Mouse (Mus musculus) megakaryocyte, embryonic 14.5 days (primary cell): ENCODE data around the gene Trappc5.

Source experiments
- FLI1 ChIP-seq: IDR thresholded peaks from 2 replicates; pipeline ENCODE4 v1.6.1; 2012; ENCODE audit warnings: low read length, inconsistent platforms, mixed read lengths
- GATA1 ChIP-seq: IDR thresholded peaks from 3 replicates; pipeline ENCODE4 v1.6.1; 2012; ENCODE audit warnings: mixed read lengths, low read length, inconsistent platforms, borderline replicate concordance

DNA sequence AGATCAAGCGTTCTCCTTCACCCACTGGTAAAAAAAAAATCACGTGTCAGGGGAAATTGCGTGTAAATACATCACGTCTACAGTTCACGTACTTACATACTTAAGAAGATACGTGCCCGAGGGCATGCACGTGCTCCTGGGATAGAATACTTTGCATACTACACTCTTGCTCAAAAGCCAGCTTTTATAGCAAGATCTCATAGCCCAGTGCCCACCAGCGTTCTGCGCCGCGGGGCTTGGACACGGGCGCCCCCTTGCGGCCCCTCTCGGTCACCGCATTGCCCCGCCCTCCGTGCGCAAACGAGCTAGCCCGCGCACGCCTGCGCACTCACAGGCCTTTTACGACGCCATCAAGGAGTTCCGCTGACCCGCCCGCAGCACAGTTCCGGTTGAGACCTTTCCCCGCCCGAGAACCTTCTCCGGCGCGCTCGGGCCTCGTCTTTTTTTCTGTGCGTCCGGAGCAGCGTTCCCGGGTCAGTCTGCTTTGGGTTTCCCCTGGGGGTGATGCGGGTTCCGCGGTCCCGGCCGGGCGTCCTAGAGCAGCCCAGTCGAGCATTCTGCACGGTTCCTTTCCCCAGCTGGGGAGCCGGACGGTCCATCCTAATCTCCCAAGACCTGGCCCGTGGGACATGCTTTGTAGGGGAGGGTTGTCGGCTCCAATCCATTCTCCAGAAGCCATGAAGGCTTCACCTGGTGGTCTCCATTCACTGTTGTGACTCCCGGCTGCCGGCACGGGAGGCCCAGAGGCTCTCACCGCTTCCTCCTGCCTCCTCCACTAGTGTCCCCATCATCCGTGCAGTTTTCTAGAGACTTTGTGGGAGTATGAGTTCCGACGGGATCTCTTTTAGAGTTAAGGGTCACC is at the start of gene Trappc5:
- TF ChIP-seq FLI1 (0 out of 2 replicates have a peak, but pooled peaks have one; percentile 8), GATA1 (no peak)
